Comparison of ENCODE assay signal across 19 mouse cellular contexts in the genomic region with DNA sequence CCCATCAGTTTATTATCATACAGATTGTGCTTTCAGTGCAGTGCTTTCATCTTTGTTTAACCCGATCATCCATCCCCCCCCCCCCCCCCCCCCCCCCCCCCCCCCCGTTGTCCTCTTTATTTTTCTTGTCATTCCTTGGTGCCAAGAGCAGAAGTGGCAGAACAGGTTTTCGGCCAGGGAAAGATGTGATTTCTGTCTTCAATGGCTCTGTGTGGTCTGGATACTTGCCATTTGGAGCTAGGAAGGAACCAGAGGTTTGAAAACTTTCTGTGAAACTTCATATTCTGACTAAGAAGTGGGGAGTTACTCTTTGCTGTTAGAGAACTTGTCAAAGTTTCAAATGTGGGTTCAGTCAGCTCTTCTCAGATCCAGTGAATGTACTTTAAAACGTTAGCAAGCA.
DNase-seq lines count a peak whose midpoint lies in the region; ATAC-seq and TF ChIP-seq lines count a peak whose summit lies in the region.
"Had no signal": no experiment of that assay in that cellular context is flagged by ENCODE, and none has a peak within 500 bp of the region (broad histone marks: within the 10 kb centered on the region; RNA-seq: fewer than 3 reads in every experiment).

No protein-coding gene starts in this region.

- peaks cover 6% of the 10 kb centered on the region for H3K4me1 ChIP-seq in liver, adult 2 months (ENCODE audit: control insufficient read depth, insufficient read depth, low read length)
- no peaks in the 10 kb centered on the region for H3K4me1 ChIP-seq in lung, postnatal 0 days (ENCODE audit: insufficient read depth, low read depth, low read length)
- H3K4me1 ChIP-seq in CH12.LX (ENCODE audit: control insufficient read depth in 1 of 2, insufficient read depth in 2 of 2) = no peaks in the 10 kb centered on the region; a peak in 1 of 4 replicates
- H3K4me1 ChIP-seq in intestine, embryonic 15.5 days (replicated peaks) = no peaks in the 10 kb centered on the region
- H3K4me1 ChIP-seq: forebrain, embryonic 15.5 days; heart, embryonic 13.5 days had no signal

- no peaks in the 10 kb centered on the region for H3K9me3 ChIP-seq in lung, postnatal 0 days (ENCODE audit: low read length)
- peaks cover 13% of the 10 kb centered on the region for H3K9me3 ChIP-seq in CH12.LX (replicated peaks; ENCODE audit: low read length)
- H3K9me3 ChIP-seq in intestine, embryonic 15.5 days = no peaks in the 10 kb centered on the region
- H3K9me3 ChIP-seq: forebrain, embryonic 15.5 days; heart, embryonic 13.5 days had no signal

- TF ChIP-seq POLR2A in liver, adult 2 months (IDR thresholded peaks at IDR 0.05; ENCODE audit: extremely low read depth, insufficient read depth, low read length) = no peak
- no peak for TF ChIP-seq POLR2A in CH12.LX (IDR thresholded peaks at IDR 0.05; ENCODE audit: low read depth, low read length)

- WGBS in liver, adult 2 months = 4% methylated on average over 4 of the region's 4 CpGs
- WGBS in lung, postnatal 0 days = 7% methylated on average over 4 of the region's 4 CpGs
- 19% methylated on average over 4 of the region's 4 CpGs for WGBS in intestine, embryonic 15.5 days

- no peaks in the 10 kb centered on the region for H3K27me3 ChIP-seq in liver, adult 2 months (ENCODE audit: control insufficient read depth, insufficient read depth, low read length)
- H3K27me3 ChIP-seq in lung, postnatal 0 days (replicated peaks; ENCODE audit: insufficient read depth, low read length) = no peaks in the 10 kb centered on the region
- no peaks in the 10 kb centered on the region for H3K27me3 ChIP-seq in CH12.LX (replicated peaks)
- H3K27me3 ChIP-seq in intestine, embryonic 15.5 days (replicated peaks) = no peaks in the 10 kb centered on the region
- H3K27me3 ChIP-seq: forebrain, embryonic 15.5 days; heart, embryonic 13.5 days had no signal

- no peak overlapping the region for H3K4me2 ChIP-seq in lung, postnatal 0 days (replicated peaks; ENCODE audit: low read depth, low read length)
- peak overlapping the region; percentile 91 for H3K4me2 ChIP-seq in CH12.LX (ENCODE audit: insufficient read depth, low read depth, poor library complexity, severe bottlenecking)
- no peak overlapping the region for H3K4me2 ChIP-seq in intestine, embryonic 15.5 days (replicated peaks)
- H3K4me2 ChIP-seq: forebrain, embryonic 15.5 days; heart, embryonic 13.5 days had no signal

- no peak for TF ChIP-seq RAD21 in CH12.LX (IDR thresholded peaks at IDR 0.05; ENCODE audit: low read depth, low read length)

- dilution Hi-C loops in CH12.LX (cut with MboI; ENCODE audit: extremely low pct_ligation_motif_present, extremely low pct_unique_long_range_greater_than_20kb, low sequenced_read_pairs) = no loop called here

- in situ Hi-C loops in CH12.LX (cut with MboI; ENCODE audit: low pct_ligation_motif_present, low pct_unique_long_range_greater_than_20kb, low sequenced_read_pairs) = no loop called here

- H3K27ac ChIP-seq in liver, adult 2 months (replicated peaks; ENCODE audit: insufficient read depth, low read depth, low read length) = no peak overlapping the region
- H3K27ac ChIP-seq in lung, postnatal 0 days (ENCODE audit: low read length) = peak overlapping the region; percentile 47; the same call in 1 of the 2 replicates
- H3K27ac ChIP-seq in CH12.LX (ENCODE audit: insufficient read depth, low read depth) = no peak overlapping the region
- no peak overlapping the region for H3K27ac ChIP-seq in intestine, embryonic 15.5 days
- H3K27ac ChIP-seq: forebrain, embryonic 15.5 days; heart, embryonic 13.5 days had no signal

- ATAC-seq in lung, postnatal 0 days = peak; percentile 17; the same call in 1 of the 2 replicates
- ATAC-seq in intestine, embryonic 15.5 days = no peak
- ATAC-seq: CD4-positive, CD25-positive, alpha-beta regulatory T cell, adult 4 months; forebrain, embryonic 15.5 days had no signal

- no peak overlapping the region for H3K4me3 ChIP-seq in liver, adult 2 months (ENCODE audit: insufficient read depth, low read depth, low read length)
- no peak overlapping the region for H3K4me3 ChIP-seq in lung, postnatal 0 days (ENCODE audit: low read depth, low read length)
- H3K4me3 ChIP-seq in CH12.LX (replicated peaks in 1 of 3; ENCODE audit: low read depth in 2 of 3, low read length in 2 of 3, poor library complexity in 1 of 3) = no peak overlapping the region
- no peak overlapping the region for H3K4me3 ChIP-seq in intestine, embryonic 15.5 days (replicated peaks)
- H3K4me3 ChIP-seq: forebrain, embryonic 15.5 days; heart, embryonic 13.5 days had no signal

- H3K36me3 ChIP-seq in liver, adult 2 months (ENCODE audit: control insufficient read depth, insufficient read depth, low read length) = no peaks in the 10 kb centered on the region
- H3K36me3 ChIP-seq in lung, postnatal 0 days (ENCODE audit: insufficient read depth, low read length) = no peaks in the 10 kb centered on the region
- no peaks in the 10 kb centered on the region for H3K36me3 ChIP-seq in CH12.LX (replicated peaks in 1 of 2; ENCODE audit: control insufficient read depth in 1 of 2, insufficient read depth in 1 of 2, low read length in 1 of 2)
- no peaks in the 10 kb centered on the region for H3K36me3 ChIP-seq in intestine, embryonic 15.5 days
- H3K36me3 ChIP-seq: forebrain, embryonic 15.5 days; heart, embryonic 13.5 days had no signal

- TF ChIP-seq CTCF in liver, adult 2 months (IDR thresholded peaks at IDR 0.05; ENCODE audit: low read depth, low read length) = no peak
- no peak for TF ChIP-seq CTCF in lung, postnatal 0 days (IDR thresholded peaks at IDR 0.05)
- no peak for TF ChIP-seq CTCF in CH12.LX (conservative IDR thresholded peaks at IDR 0.05 in 1 of 2, IDR thresholded peaks at IDR 0.05 in 1 of 2; ENCODE audit: low read depth in 2 of 2, low read length in 2 of 2)

- no peaks in the 10 kb centered on the region for H3K79me2 ChIP-seq in liver, adult 2 months (ENCODE audit: control insufficient read depth, insufficient read depth, low read length)
- H3K79me2 ChIP-seq in CH12.LX (replicated peaks; ENCODE audit: control insufficient read depth, extremely low read depth, insufficient read depth, poor library complexity, severe bottlenecking) = no peaks in the 10 kb centered on the region

- DNase-seq in embryo, embryonic 10 days (ENCODE audit: low spot score) = peak; percentile 20
- DNase-seq in embryo, embryonic 10.5 days (ENCODE audit: low spot score) = no peak
- DNase-seq in liver, adult 2 months (ENCODE audit: extremely low read depth, low read depth, low spot score) = peak; percentile 40
- DNase-seq in liver (no peak), CH12.LX (ENCODE audit: extremely low read depth) (no peak)
- DNase-seq in lung, postnatal 0 days (ENCODE audit: low spot score) = peak; percentile 63
- DNase-seq in lung, postnatal 25 days (ENCODE audit: low spot score) = no peak
- DNase-seq: adrenal gland, postnatal 14 days; B cell, adult 2 months; cerebellum, adult 11-12 months; cerebellum, adult 9-10 months; cerebellum, postnatal 25 days; gastrocnemius, postnatal 36 days; heart, adult 11 months; heart, postnatal 36 days had no signal

- no peak for TF ChIP-seq EP300 in lung, postnatal 0 days (IDR thresholded peaks at IDR 0.05)
- TF ChIP-seq EP300 in CH12.LX (IDR thresholded peaks at IDR 0.05; ENCODE audit: low read length) = peak; percentile 56; the same call in 1 of the 2 replicates

- H3K9ac ChIP-seq in liver, adult 2 months (ENCODE audit: low read depth, low read length) = no peak overlapping the region
- H3K9ac ChIP-seq in lung, postnatal 0 days (replicated peaks; ENCODE audit: low read depth) = no peak overlapping the region
- peak overlapping the region; percentile 57 for H3K9ac ChIP-seq in CH12.LX (ENCODE audit: insufficient read depth, low read depth)
- no peak overlapping the region for H3K9ac ChIP-seq in intestine, embryonic 15.5 days
- H3K9ac ChIP-seq: forebrain, embryonic 15.5 days; heart, embryonic 13.5 days had no signal

TF ChIP-seq in CH12.LX, 34 proteins besides CTCF, POLR2A, EP300 and RAD21:
- TF ChIP-seq IRF4 (IDR thresholded peaks at IDR 0.05; ENCODE audit: low read depth, low read length) = peak; percentile 14; the same call in 1 of the 2 replicates
- TF ChIP-seq RCOR1 (conservative IDR thresholded peaks at IDR 0.05; ENCODE audit: low read depth, low read length) = no peak; the same call in none of the 2 replicates
- TF ChIP-seq MAZ (IDR thresholded peaks at IDR 0.05; ENCODE audit: low read depth, low read length) = no peak
- TF ChIP-seq CHD1 (IDR thresholded peaks at IDR 0.05; ENCODE audit: low read depth, low read length) = 0 out of 2 replicates have a peak, but pooled peaks have one; percentile 47
- peak; percentile 22; the same call in 1 of the 2 replicates for TF ChIP-seq JUND (conservative IDR thresholded peaks at IDR 0.05; ENCODE audit: low read depth, low read length)
- no peak for TF ChIP-seq E2F4 (IDR thresholded peaks at IDR 0.05; ENCODE audit: insufficient replicate concordance, low read depth, low read length)
- no peak for TF ChIP-seq MEF2A (IDR thresholded peaks at IDR 0.05; ENCODE audit: borderline replicate concordance, low read depth, low read length)
- TF ChIP-seq JUN (IDR thresholded peaks at IDR 0.05; ENCODE audit: insufficient read depth, low read depth, low read length) = 0 out of 2 replicates have a peak, but pooled peaks have one; percentile 6
- TF ChIP-seq SMC3 (IDR thresholded peaks at IDR 0.05; ENCODE audit: low read depth, low read length) = no peak
- TF ChIP-seq MYC (IDR thresholded peaks at IDR 0.05; ENCODE audit: low read depth, low read length) = 0 out of 2 replicates have a peak, but pooled peaks have one; percentile 14
- TF ChIP-seq MXI1 (IDR thresholded peaks at IDR 0.05; ENCODE audit: low read depth, low read length) = peak; percentile 41; the same call in 1 of the 2 replicates

Comparison
In these comparisons a context has a peak if more than half of its experiments do, and no peak if none do; other contexts are left out.
1. DNase-seq: peak in embryo, embryonic 10 days (single experiment), liver, adult 2 months (single experiment) and lung, postnatal 0 days (single experiment); none in embryo, embryonic 10.5 days (single experiment), liver (single experiment), lung, postnatal 25 days (single experiment) and CH12.LX (single experiment).